Mouse (Mus musculus): ENCODE measurements around the gene Impdh1.

DNA sequence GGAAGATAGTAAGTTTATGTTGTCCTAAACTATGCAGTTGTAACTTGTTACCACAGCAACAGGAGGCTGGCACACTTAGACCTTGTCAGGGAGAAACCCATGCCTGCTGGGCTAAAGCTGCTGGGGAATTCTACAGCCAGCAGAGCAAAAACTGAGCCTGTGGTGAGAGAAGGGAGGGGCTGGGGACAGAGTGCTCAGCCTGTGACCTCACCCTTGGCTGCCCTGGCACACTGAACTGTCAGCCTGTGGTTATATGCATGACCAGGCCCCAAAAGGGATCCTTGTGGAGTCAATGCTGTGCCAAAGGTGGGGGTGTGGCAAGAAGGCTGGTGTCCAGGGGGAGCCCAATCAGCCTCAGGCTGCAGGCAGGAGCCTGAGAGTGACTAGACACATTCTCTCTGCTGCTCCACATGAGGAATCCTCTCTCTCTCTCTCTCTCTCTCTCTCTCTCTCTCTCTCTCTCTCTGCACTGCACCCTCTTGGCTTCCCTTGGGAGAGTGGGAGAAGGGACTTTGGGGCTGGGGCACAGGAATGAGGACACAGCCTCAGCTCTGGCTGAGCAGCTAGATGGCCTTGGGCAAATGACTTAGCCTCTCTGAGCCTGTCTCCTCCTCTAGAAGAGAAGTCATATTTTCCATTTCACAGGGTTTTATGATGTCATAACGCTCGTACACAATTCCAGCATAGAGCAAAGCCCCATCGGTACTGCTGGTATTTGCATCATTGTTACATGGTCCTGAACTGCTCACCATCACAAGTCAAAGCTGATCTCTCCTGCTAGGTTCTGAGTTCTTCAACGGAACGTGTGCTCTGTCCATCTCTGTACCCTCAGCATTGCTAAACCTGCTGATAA is 20.1 kb downstream of the Impdh1 start:
- no peak for TF ChIP-seq CTCF (IDR thresholded peaks at IDR 0.05; ENCODE audit: low read depth)
- TF ChIP-seq EP300 (optimal IDR thresholded peaks at IDR 0.05): no peak

All from stomach, postnatal 0 days (tissue).